Comparison of ENCODE assay signal across 23 mouse cellular contexts in genomic region chr13:90292124-90292523, GRCm38 (mm10).
DNase-seq lines count a peak whose midpoint lies in the region; ATAC-seq lines count a peak whose summit lies in the region.
"Had no signal": no experiment of that assay in that cellular context is flagged by ENCODE, and none has a peak within 500 bp of the region (broad histone marks: within the 10 kb centered on the region; RNA-seq: fewer than 3 reads in every experiment).

No protein-coding gene starts in this region.

- H3K9me3 ChIP-seq in hindbrain, embryonic 16.5 days (ENCODE audit: control insufficient read depth, low read length) = no peaks in the 10 kb centered on the region
- no peaks in the 10 kb centered on the region for H3K9me3 ChIP-seq in hindbrain, embryonic 10.5 days
- no peaks in the 10 kb centered on the region for H3K9me3 ChIP-seq in neural tube, embryonic 11.5 days (ENCODE audit: control insufficient read depth, low read length)
- no peaks in the 10 kb centered on the region for H3K9me3 ChIP-seq in neural tube, embryonic 15.5 days (replicated peaks)
- no peaks in the 10 kb centered on the region for H3K9me3 ChIP-seq in forebrain, embryonic 15.5 days
- H3K9me3 ChIP-seq: embryonic facial prominence, embryonic 15.5 days; heart, embryonic 13.5 days had no signal

- H3K4me2 ChIP-seq in hindbrain, embryonic 16.5 days (ENCODE audit: low read length) = no peak overlapping the region
- no peak overlapping the region for H3K4me2 ChIP-seq in neural tube, embryonic 11.5 days (ENCODE audit: low read depth)
- H3K4me2 ChIP-seq in neural tube, embryonic 15.5 days = no peak overlapping the region
- no peak overlapping the region for H3K4me2 ChIP-seq in forebrain, embryonic 15.5 days (replicated peaks)
- H3K4me2 ChIP-seq: embryonic facial prominence, embryonic 15.5 days; heart, embryonic 13.5 days; hindbrain, embryonic 14.5 days had no signal

- H3K4me1 ChIP-seq in hindbrain, embryonic 16.5 days (ENCODE audit: control insufficient read depth, insufficient read depth, low read depth, low read length) = peaks cover 2% of the 10 kb centered on the region; the same call in 1 of the 2 replicates
- H3K4me1 ChIP-seq in hindbrain, embryonic 10.5 days (replicated peaks) = peaks cover 14% of the 10 kb centered on the region
- H3K4me1 ChIP-seq in neural tube, embryonic 11.5 days (ENCODE audit: control insufficient read depth, insufficient read depth, low read length) = peaks cover 7% of the 10 kb centered on the region; the same call in 1 of the 2 replicates
- peaks cover 10% of the 10 kb centered on the region; the same call in 1 of the 2 replicates for H3K4me1 ChIP-seq in neural tube, embryonic 15.5 days
- H3K4me1 ChIP-seq in forebrain, embryonic 15.5 days = peaks cover 24% of the 10 kb centered on the region
- H3K4me1 ChIP-seq: heart, embryonic 13.5 days had no signal

- no peak for DNase-seq in hindbrain, embryonic 10.5 days (ENCODE audit: low spot score)
- DNase-seq in neural tube, embryonic 11.5 days (ENCODE audit: low spot score) = no peak
- DNase-seq in adrenal gland, postnatal 4 days (ENCODE audit: low spot score in 2 of 2) = no peak
- no peak for DNase-seq in adrenal gland, postnatal 14 days
- DNase-seq: adrenal gland, postnatal 25 days; cerebellum, adult 11 months; cerebellum, adult 8-10 months; cerebellum, postnatal 14 days; embryo, embryonic 11 days; gastrocnemius, postnatal 36 days; heart, adult 11 months; heart, postnatal 36 days had no signal

- ATAC-seq in hindbrain, embryonic 16.5 days = peak; percentile 40; the same call in 1 of the 2 replicates
- ATAC-seq in neural tube, embryonic 11.5 days (ENCODE audit: insufficient read depth, low FRiP score, low TSS enrichment) = peak; percentile 68
- ATAC-seq in neural tube, embryonic 15.5 days (ENCODE audit: low FRiP score) = no peak
- 0 out of 2 replicates have a peak, but pooled peaks have one; percentile 17 for ATAC-seq in forebrain, embryonic 15.5 days (replicated peaks)
- ATAC-seq: activated CD4-positive, CD25-positive, alpha-beta regulatory T cell, adult 4 months; intestine, embryonic 16.5 days; Patski had no signal

- WGBS in hindbrain, embryonic 16.5 days = 30% methylated on average over 1 of the region's 1 CpGs
- WGBS in hindbrain, embryonic 10.5 days = 63% methylated on average over 1 of the region's 1 CpGs
- 53% methylated on average over 1 of the region's 1 CpGs for WGBS in neural tube, embryonic 11.5 days
- WGBS in neural tube, embryonic 15.5 days = 24% methylated on average over 1 of the region's 1 CpGs
- 33% methylated on average over 1 of the region's 1 CpGs for WGBS in forebrain, embryonic 15.5 days

- H3K9ac ChIP-seq in hindbrain, embryonic 16.5 days (ENCODE audit: low read depth, low read length) = no peak overlapping the region
- H3K9ac ChIP-seq in neural tube, embryonic 11.5 days (ENCODE audit: low read length) = no peak overlapping the region
- no peak overlapping the region for H3K9ac ChIP-seq in neural tube, embryonic 15.5 days (replicated peaks)
- no peak overlapping the region for H3K9ac ChIP-seq in forebrain, embryonic 15.5 days (replicated peaks)
- H3K9ac ChIP-seq: embryonic facial prominence, embryonic 15.5 days; heart, embryonic 13.5 days; hindbrain, embryonic 14.5 days had no signal

- no peak overlapping the region for H3K27ac ChIP-seq in hindbrain, embryonic 16.5 days (ENCODE audit: low read depth, low read length)
- no peak overlapping the region for H3K27ac ChIP-seq in hindbrain, embryonic 10.5 days
- H3K27ac ChIP-seq in neural tube, embryonic 11.5 days (ENCODE audit: low read depth, low read length) = no peak overlapping the region
- H3K27ac ChIP-seq in neural tube, embryonic 15.5 days (replicated peaks) = no peak overlapping the region
- H3K27ac ChIP-seq in forebrain, embryonic 15.5 days (replicated peaks) = no peak overlapping the region
- H3K27ac ChIP-seq: embryonic facial prominence, embryonic 15.5 days; heart, embryonic 13.5 days; hindbrain, embryonic 14.5 days had no signal

- no peaks in the 10 kb centered on the region for H3K36me3 ChIP-seq in hindbrain, embryonic 16.5 days (ENCODE audit: control insufficient read depth, insufficient read depth, low read length)
- no peaks in the 10 kb centered on the region for H3K36me3 ChIP-seq in hindbrain, embryonic 10.5 days
- H3K36me3 ChIP-seq in neural tube, embryonic 11.5 days (ENCODE audit: control insufficient read depth, insufficient read depth, low read length) = no peaks in the 10 kb centered on the region
- no peaks in the 10 kb centered on the region for H3K36me3 ChIP-seq in neural tube, embryonic 15.5 days
- H3K36me3 ChIP-seq in forebrain, embryonic 15.5 days = no peaks in the 10 kb centered on the region
- H3K36me3 ChIP-seq: embryonic facial prominence, embryonic 15.5 days; heart, embryonic 13.5 days had no signal

- no peak overlapping the region for H3K4me3 ChIP-seq in hindbrain, embryonic 16.5 days (ENCODE audit: low read length)
- H3K4me3 ChIP-seq in hindbrain, embryonic 10.5 days = no peak overlapping the region
- no peak overlapping the region for H3K4me3 ChIP-seq in neural tube, embryonic 11.5 days (ENCODE audit: low read depth, low read length)
- H3K4me3 ChIP-seq in neural tube, embryonic 15.5 days (replicated peaks) = no peak overlapping the region
- no peak overlapping the region for H3K4me3 ChIP-seq in forebrain, embryonic 15.5 days
- H3K4me3 ChIP-seq: embryonic facial prominence, embryonic 15.5 days; erythroblast, embryonic 14.5 days; heart, embryonic 13.5 days had no signal

- no peaks in the 10 kb centered on the region for H3K27me3 ChIP-seq in hindbrain, embryonic 16.5 days (replicated peaks; ENCODE audit: control insufficient read depth, insufficient read depth, low read length)
- H3K27me3 ChIP-seq in hindbrain, embryonic 10.5 days (ENCODE audit: insufficient read depth, poor library complexity, severe bottlenecking) = no peaks in the 10 kb centered on the region
- 0 out of 2 replicates have a peak, but pooled peaks cover 4% of the 10 kb centered on the region for H3K27me3 ChIP-seq in neural tube, embryonic 11.5 days (ENCODE audit: control insufficient read depth, insufficient read depth, low read length)
- H3K27me3 ChIP-seq in neural tube, embryonic 15.5 days (replicated peaks) = no peaks in the 10 kb centered on the region
- no peaks in the 10 kb centered on the region for H3K27me3 ChIP-seq in forebrain, embryonic 15.5 days
- H3K27me3 ChIP-seq: CH12.LX; embryonic facial prominence, embryonic 15.5 days; heart, embryonic 13.5 days; Patski had no signal
